Mouse (Mus musculus) erythroid progenitor cell, adult 5-6 weeks (primary cell): ENCODE measurements around the gene Etv6. TPM values are rescaled to one million over a fixed set of nuclear protein-coding genes. Genes with fewer than 3 reads are reported as not detected.

Experiments used
- ATAC-seq: replicated peaks from 2 replicates; pipeline ENCODE4 v1.8.0; 2016; ENCODE audit warnings: moderate number of reproducible peaks, mild to moderate bottlenecking, moderate TSS enrichment, inconsistent platforms; ENCODE audit not compliant: poor library complexity, low FRiP score, severe bottlenecking
- total RNA-seq, 2 experiments: library from RNA; stranded (forward) in 1 of 2; stranded (reverse) in 1 of 2; fragments of 150-400 nt in 1 of 2; fragments of 186-747, 209-891 nt in 1 of 2; gene quantifications; 2 replicates each; pipeline versions ENCODE4 v1.2.3 to v1.2.4; 2015 to 2017; ENCODE audit warnings: low replicate concordance in 2 of 2

Etv6 gene
- total RNA-seq, 2 experiments from 2014 or later = 4.5 to 19.3 TPM

- ATAC-seq = no peak
These were observed 120.6 kb downstream of the Etv6 start for GRCm38 (mm10) chr6:134155900-134156623.

GRCm38 (mm10) chr6:134157533-134158115 lies 122.1 kb downstream of the Etv6 start:
- ATAC-seq = no peak

- no peak for ATAC-seq
These were observed 122.7 kb downstream of the Etv6 start for GRCm38 (mm10) chr6:134158201-134158600.

GRCm38 (mm10) chr6:134159672-134160071 lies 124.2 kb downstream of the Etv6 start:
- ATAC-seq = no peak

- ATAC-seq = no peak
These were observed 125.5 kb downstream of the Etv6 start for GRCm38 (mm10) chr6:134161040-134161439.

- ATAC-seq = no peak
These were observed 127.8 kb downstream of the Etv6 start for GRCm38 (mm10) chr6:134163346-134163745.

- no peak for ATAC-seq
These were observed 128.9 kb downstream of the Etv6 start for GRCm38 (mm10) chr6:134164356-134164755.

GRCm38 (mm10) chr6:134165012-134165411 lies 129.5 kb downstream of the Etv6 start:
- ATAC-seq = no peak

GRCm38 (mm10) chr6:134167963-134168362 lies 132.5 kb downstream of the Etv6 start:
- ATAC-seq = no peak

GRCm38 (mm10) chr6:134168799-134169198 lies 133.3 kb downstream of the Etv6 start:
- no peak for ATAC-seq

- ATAC-seq = no peak
These were observed 135.7 kb downstream of the Etv6 start for GRCm38 (mm10) chr6:134171235-134171634.

GRCm38 (mm10) chr6:134171906-134172728 lies 136.6 kb downstream of the Etv6 start:
- ATAC-seq = no peak

- no peak for ATAC-seq
These were observed 137.9 kb downstream of the Etv6 start for GRCm38 (mm10) chr6:134173439-134173838.

- ATAC-seq = no peak
These were observed 139.6 kb downstream of the Etv6 start for GRCm38 (mm10) chr6:134175059-134175458.

- no peak for ATAC-seq
These were observed 141.7 kb downstream of the Etv6 start for GRCm38 (mm10) chr6:134177196-134177595.

GRCm38 (mm10) chr6:134182301-134182948 lies 146.9 kb downstream of the Etv6 start:
- no peak for ATAC-seq

- no peak for ATAC-seq
These were observed 148.3 kb downstream of the Etv6 start for GRCm38 (mm10) chr6:134183592-134184342.

- no peak for ATAC-seq
These were observed 150.9 kb downstream of the Etv6 start for GRCm38 (mm10) chr6:134186286-134186903.

- ATAC-seq = no peak
These were observed 153.2 kb downstream of the Etv6 start for GRCm38 (mm10) chr6:134188719-134189118.
